Mouse (Mus musculus): ENCODE results near the gene Fbxw7. TPM values are rescaled to one million over a fixed set of nuclear protein-coding genes. Genes with fewer than 3 reads are reported as not detected.

Gene Fbxw7
- total and polyA plus RNA-seq, 3 experiments: 28.5 to 31.3 (median 29.8) TPM

DNA sequence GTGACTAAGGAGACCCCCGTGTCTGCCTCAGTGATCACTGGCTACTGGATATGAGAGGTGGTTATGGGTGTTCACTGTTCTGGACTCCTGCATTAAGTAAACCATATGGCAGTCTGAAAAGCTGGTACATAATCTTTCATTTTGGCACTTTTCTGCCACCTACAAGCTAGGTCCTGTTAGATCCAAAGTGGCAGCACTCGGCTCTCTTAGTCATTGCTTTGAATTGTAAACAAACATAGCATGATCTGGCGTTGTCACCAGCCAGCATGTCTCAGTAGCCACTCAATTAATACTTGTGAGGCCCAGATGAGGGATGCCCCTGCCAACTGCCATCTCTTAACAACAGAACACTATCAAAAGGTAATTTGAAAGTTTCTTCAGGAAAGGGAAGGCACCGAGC is 167.6 kb downstream of the Fbxw7 start:
- Histone ChIP-seq H3K4me3 (replicated peaks in 1 of 3; ENCODE audit: low read depth in 2 of 3, low read length in 2 of 3, poor library complexity in 1 of 3) (no peak overlapping the region), H3K4me1 (ENCODE audit: control insufficient read depth in 1 of 2, insufficient read depth in 2 of 2) (no peaks in the 10 kb centered on the region), H3K27me3 (replicated peaks) (no peaks in the 10 kb centered on the region), H3K36me3 (replicated peaks in 1 of 2; ENCODE audit: control insufficient read depth in 1 of 2, insufficient read depth in 1 of 2, low read length in 1 of 2) (peaks cover 12 to 33% of the 10 kb centered on the region in 2 experiments), H3K9ac (ENCODE audit: insufficient read depth, low read depth) (no peak overlapping the region), H3K4me2 (ENCODE audit: insufficient read depth, low read depth, poor library complexity, severe bottlenecking) (no peak overlapping the region), H3K9me3 (replicated peaks; ENCODE audit: low read length) (no peaks in the 10 kb centered on the region), H3K79me2 (replicated peaks; ENCODE audit: control insufficient read depth, extremely low read depth, insufficient read depth, poor library complexity, severe bottlenecking) (no peaks in the 10 kb centered on the region), H3K27ac (ENCODE audit: insufficient read depth, low read depth) (no peak overlapping the region)
- DNase-seq (ENCODE audit: extremely low read depth): no peak
- dilution Hi-C loops (cut with MboI; ENCODE audit: extremely low pct_ligation_motif_present, extremely low pct_unique_long_range_greater_than_20kb, low sequenced_read_pairs): no loop called here
- TF ChIP-seq MAZ (IDR thresholded peaks at IDR 0.05; ENCODE audit: low read depth, low read length) (no peak), IRF4 (IDR thresholded peaks at IDR 0.05; ENCODE audit: low read depth, low read length) (no peak), POLR2A (IDR thresholded peaks at IDR 0.05; ENCODE audit: low read depth, low read length) (no peak), MEF2A (IDR thresholded peaks at IDR 0.05; ENCODE audit: borderline replicate concordance, low read depth, low read length) (no peak), CHD2 (IDR thresholded peaks at IDR 0.05; ENCODE audit: low read length) (no peak), TBP (conservative IDR thresholded peaks at IDR 0.05; ENCODE audit: low read depth, low read length) (no peak), EP300 (IDR thresholded peaks at IDR 0.05; ENCODE audit: low read length) (no peak), ZMIZ1 (IDR thresholded peaks at IDR 0.05; ENCODE audit: low read depth, low read length) (no peak), KAT2A (IDR thresholded peaks at IDR 0.05; ENCODE audit: insufficient replicate concordance, low read length) (no peak), RCOR1 (conservative IDR thresholded peaks at IDR 0.05; ENCODE audit: low read depth, low read length) (no peak), SIN3A (IDR thresholded peaks at IDR 0.05; ENCODE audit: low read length) (no peak), GABPA (IDR thresholded peaks at IDR 0.05; ENCODE audit: insufficient replicate concordance, low read depth, low read length) (no peak)
- in situ Hi-C loops (cut with MboI; ENCODE audit: low pct_ligation_motif_present, low pct_unique_long_range_greater_than_20kb, low sequenced_read_pairs): no loop called here

DNA sequence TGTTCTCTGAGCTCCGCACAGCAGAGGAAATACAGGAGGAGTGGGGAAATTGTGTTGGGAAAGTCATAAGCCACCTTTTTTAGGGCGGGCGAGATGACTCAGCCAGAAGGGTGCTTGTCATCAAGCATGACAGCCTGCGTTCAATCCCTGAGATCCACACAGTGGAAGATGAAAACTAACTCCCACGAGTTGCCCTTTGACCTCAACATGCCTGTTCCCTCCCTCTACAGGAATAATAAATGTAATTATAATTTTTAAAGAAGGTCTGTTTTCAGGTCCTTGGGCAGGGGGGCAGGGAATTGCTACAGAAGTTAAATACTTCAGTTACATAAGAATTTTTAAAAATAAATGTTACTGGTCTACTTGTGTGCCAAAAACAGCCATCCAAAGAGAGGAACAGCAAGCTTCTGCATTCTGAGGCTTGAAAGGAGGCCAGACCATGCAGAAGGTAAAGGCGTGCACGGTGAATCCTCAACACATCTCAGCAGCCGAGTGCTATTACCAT is 170.1 kb downstream of the Fbxw7 start:
- dilution Hi-C loops (cut with MboI; ENCODE audit: extremely low pct_ligation_motif_present, extremely low pct_unique_long_range_greater_than_20kb, low sequenced_read_pairs) (no loop called here), in situ Hi-C loops (cut with MboI; ENCODE audit: low pct_ligation_motif_present, low pct_unique_long_range_greater_than_20kb, low sequenced_read_pairs) (no loop called here)
- TF ChIP-seq USF2 (conservative IDR thresholded peaks at IDR 0.05; ENCODE audit: low read depth, low read length) (no peak), JUND (conservative IDR thresholded peaks at IDR 0.05; ENCODE audit: low read depth, low read length) (no peak), UBTF (IDR thresholded peaks at IDR 0.05; ENCODE audit: low read depth, low read length) (no peak), NELFE (IDR thresholded peaks at IDR 0.05; ENCODE audit: low read depth, low read length) (no peak), TBP (conservative IDR thresholded peaks at IDR 0.05; ENCODE audit: low read depth, low read length) (no peak), BHLHE40 (IDR thresholded peaks at IDR 0.05; ENCODE audit: low read depth, low read length) (no peak), E2F4 (IDR thresholded peaks at IDR 0.05; ENCODE audit: insufficient replicate concordance, low read depth, low read length) (no peak), ELF1 (IDR thresholded peaks at IDR 0.05; ENCODE audit: low read depth, low read length) (no peak)

More for the DNA sequence above, 170.1 kb downstream of the Fbxw7 start:
- Histone ChIP-seq H3K4me3 (replicated peaks in 1 of 3; ENCODE audit: low read depth in 2 of 3, low read length in 2 of 3, poor library complexity in 1 of 3) (no peak overlapping the region), H3K4me2 (ENCODE audit: insufficient read depth, low read depth, poor library complexity, severe bottlenecking) (no peak overlapping the region), H3K9ac (ENCODE audit: insufficient read depth, low read depth) (no peak overlapping the region), H3K9me3 (replicated peaks; ENCODE audit: low read length) (no peaks in the 10 kb centered on the region), H3K27ac (ENCODE audit: insufficient read depth, low read depth) (no peak overlapping the region), H3K27me3 (replicated peaks) (no peaks in the 10 kb centered on the region), H3K36me3 (replicated peaks in 1 of 2; ENCODE audit: control insufficient read depth in 1 of 2, insufficient read depth in 1 of 2, low read length in 1 of 2) (peaks cover under 1 to 10% of the 10 kb centered on the region in 2 experiments), H3K4me1 (ENCODE audit: control insufficient read depth in 1 of 2, insufficient read depth in 2 of 2) (no peaks in the 10 kb centered on the region), H3K79me2 (replicated peaks; ENCODE audit: control insufficient read depth, extremely low read depth, insufficient read depth, poor library complexity, severe bottlenecking) (no peaks in the 10 kb centered on the region)
- DNase-seq (ENCODE audit: extremely low read depth): no peak

Data from CH12.LX (cell line).